Mouse (Mus musculus): Measurements from ENCODE around the gene Hoxa2. TPM values are rescaled to one million over a fixed set of nuclear protein-coding genes. Genes with fewer than 3 reads are reported as not detected.

Gene Hoxa2
- polyA plus RNA-seq, 1 experiment from 2014 or later: 2.3 TPM

- no peak for TF ChIP-seq CTCF (IDR thresholded peaks at IDR 0.05; ENCODE audit: low read depth)
- Histone ChIP-seq H3K27me3 (ENCODE audit: insufficient read depth, low read length) (no peaks in the 10 kb centered on the region), H3K4me1 (replicated peaks; ENCODE audit: insufficient read depth, low read length) (peaks cover 65% of the 10 kb centered on the region), H3K27ac (peak overlapping the region; percentile 90; the same call in 1 of the 2 replicates), H3K9me3 (replicated peaks; ENCODE audit: low read length) (no peaks in the 10 kb centered on the region), H3K4me3 (replicated peaks; ENCODE audit: low read depth, low read length) (no peak overlapping the region), H3K36me3 (ENCODE audit: insufficient read depth, low read length) (0 out of 2 replicates have a peak, but pooled peaks cover 3% of the 10 kb centered on the region), H3K4me2 (ENCODE audit: low read length) (0 out of 2 replicates have a peak overlapping the region, but pooled peaks have one; percentile 5), H3K9ac (ENCODE audit: low read depth, low read length) (no peak overlapping the region)
- ATAC-seq (replicated peaks; ENCODE audit: low FRiP score, low read depth) (no peak), DNase-seq (ENCODE audit: low spot score) (peak; percentile 71)
- 28% methylated on average over 5 of the region's 5 CpGs for WGBS
Observed at GRCm38 (mm10) chr6:52189172-52189591, 24.6 kb upstream of the Hoxa2 start.

GRCm38 (mm10) chr6:52186500-52186899 is 21.9 kb upstream of the Hoxa2 start:
- DNase-seq (ENCODE audit: low spot score) (no peak), ATAC-seq (replicated peaks; ENCODE audit: low FRiP score, low read depth) (no peak)
- no peaks in the 10 kb centered on the region for H3K27me3 ChIP-seq (ENCODE audit: insufficient read depth, low read length)
- H3K27ac ChIP-seq: no peak overlapping the region
- no peak overlapping the region for H3K4me2 ChIP-seq (ENCODE audit: low read length)
- H3K9ac ChIP-seq (ENCODE audit: low read depth, low read length): no peak overlapping the region
- no peak overlapping the region for H3K4me3 ChIP-seq (replicated peaks; ENCODE audit: low read depth, low read length)
- WGBS: 77% methylated on average over 1 of the region's 1 CpGs
- H3K4me1 ChIP-seq (replicated peaks; ENCODE audit: insufficient read depth, low read length): peaks cover 77% of the 10 kb centered on the region
- H3K9me3 ChIP-seq (replicated peaks; ENCODE audit: low read length): no peaks in the 10 kb centered on the region
- peak; percentile 50 for TF ChIP-seq CTCF (IDR thresholded peaks at IDR 0.05; ENCODE audit: low read depth)
- 0 out of 2 replicates have a peak, but pooled peaks cover 3% of the 10 kb centered on the region for H3K36me3 ChIP-seq (ENCODE audit: insufficient read depth, low read length)

GRCm38 (mm10) chr6:52185834-52186233 is 21.2 kb upstream of the Hoxa2 start:
- no peak for TF ChIP-seq CTCF (IDR thresholded peaks at IDR 0.05; ENCODE audit: low read depth)
- H3K4me2 ChIP-seq (ENCODE audit: low read length): 0 out of 2 replicates have a peak overlapping the region, but pooled peaks have one; percentile 1
- ATAC-seq (replicated peaks; ENCODE audit: low FRiP score, low read depth) (no peak), DNase-seq (ENCODE audit: low spot score) (no peak)
- H3K27ac ChIP-seq: peak overlapping the region; percentile 2; the same call in 1 of the 2 replicates
- 0 out of 2 replicates have a peak, but pooled peaks cover 6% of the 10 kb centered on the region for H3K36me3 ChIP-seq (ENCODE audit: insufficient read depth, low read length)
- H3K4me3 ChIP-seq (replicated peaks; ENCODE audit: low read depth, low read length): no peak overlapping the region
- no peaks in the 10 kb centered on the region for H3K27me3 ChIP-seq (ENCODE audit: insufficient read depth, low read length)
- no peaks in the 10 kb centered on the region for H3K9me3 ChIP-seq (replicated peaks; ENCODE audit: low read length)
- 39% methylated on average over 3 of the region's 3 CpGs for WGBS
- no peak overlapping the region for H3K9ac ChIP-seq (ENCODE audit: low read depth, low read length)
- peaks cover 84% of the 10 kb centered on the region for H3K4me1 ChIP-seq (replicated peaks; ENCODE audit: insufficient read depth, low read length)

GRCm38 (mm10) chr6:52185222-52185621 is 20.6 kb upstream of the Hoxa2 start:
- Histone ChIP-seq H3K9ac (ENCODE audit: low read depth, low read length) (no peak overlapping the region), H3K27ac (no peak overlapping the region; the same call in 1 of the 2 replicates), H3K9me3 (replicated peaks; ENCODE audit: low read length) (no peaks in the 10 kb centered on the region), H3K4me1 (replicated peaks; ENCODE audit: insufficient read depth, low read length) (peaks cover 85% of the 10 kb centered on the region), H3K36me3 (ENCODE audit: insufficient read depth, low read length) (0 out of 2 replicates have a peak, but pooled peaks cover 6% of the 10 kb centered on the region), H3K27me3 (ENCODE audit: insufficient read depth, low read length) (no peaks in the 10 kb centered on the region), H3K4me2 (ENCODE audit: low read length) (peak overlapping the region; percentile 33), H3K4me3 (replicated peaks; ENCODE audit: low read depth, low read length) (no peak overlapping the region)
- DNase-seq (ENCODE audit: low spot score) (peak; percentile 63), ATAC-seq (replicated peaks; ENCODE audit: low FRiP score, low read depth) (no peak)
- WGBS: 7% methylated on average over 19 of the region's 19 CpGs
- TF ChIP-seq CTCF (IDR thresholded peaks at IDR 0.05; ENCODE audit: low read depth): no peak

- no peaks in the 10 kb centered on the region for H3K9me3 ChIP-seq (replicated peaks; ENCODE audit: low read length)
- no peak for TF ChIP-seq CTCF (IDR thresholded peaks at IDR 0.05; ENCODE audit: low read depth)
- 0 out of 2 replicates have a peak, but pooled peaks cover 3% of the 10 kb centered on the region for H3K36me3 ChIP-seq (ENCODE audit: insufficient read depth, low read length)
- peak overlapping the region; percentile 33 for H3K4me2 ChIP-seq (ENCODE audit: low read length)
- no peaks in the 10 kb centered on the region for H3K27me3 ChIP-seq (ENCODE audit: insufficient read depth, low read length)
- DNase-seq (ENCODE audit: low spot score) (no peak), ATAC-seq (replicated peaks; ENCODE audit: low FRiP score, low read depth) (no peak)
- H3K4me3 ChIP-seq (replicated peaks; ENCODE audit: low read depth, low read length): no peak overlapping the region
- 25% methylated on average over 6 of the region's 6 CpGs for WGBS
- H3K4me1 ChIP-seq (replicated peaks; ENCODE audit: insufficient read depth, low read length): peaks cover 83% of the 10 kb centered on the region
- peak overlapping the region; percentile 27; the same call in 1 of the 2 replicates for H3K9ac ChIP-seq (ENCODE audit: low read depth, low read length)
- peak overlapping the region; percentile 93 for H3K27ac ChIP-seq
Observed at GRCm38 (mm10) chr6:52184668-52185067, 20.0 kb upstream of the Hoxa2 start.

GRCm38 (mm10) chr6:52183311-52184080 is 18.9 kb upstream of the Hoxa2 start:
- Histone ChIP-seq H3K4me1 (replicated peaks; ENCODE audit: insufficient read depth, low read length) (peaks cover 82% of the 10 kb centered on the region), H3K9me3 (replicated peaks; ENCODE audit: low read length) (no peaks in the 10 kb centered on the region), H3K9ac (ENCODE audit: low read depth, low read length) (peak overlapping the region; percentile 19; the same call in 1 of the 2 replicates), H3K36me3 (ENCODE audit: insufficient read depth, low read length) (0 out of 2 replicates have a peak, but pooled peaks cover 3% of the 10 kb centered on the region), H3K4me3 (replicated peaks; ENCODE audit: low read depth, low read length) (no peak overlapping the region), H3K4me2 (ENCODE audit: low read length) (peak overlapping the region; percentile 33), H3K27ac (peak overlapping the region; percentile 93), H3K27me3 (ENCODE audit: insufficient read depth, low read length) (no peaks in the 10 kb centered on the region)
- ATAC-seq (replicated peaks; ENCODE audit: low FRiP score, low read depth) (peak; percentile 67), DNase-seq (ENCODE audit: low spot score) (peak; percentile 57)
- no peak for TF ChIP-seq CTCF (IDR thresholded peaks at IDR 0.05; ENCODE audit: low read depth)
- 18% methylated on average over 10 of the region's 10 CpGs for WGBS
